Mouse (Mus musculus): Measurements from ENCODE around the gene Gm37240. TPM values are rescaled to one million over a fixed set of nuclear protein-coding genes. Genes with fewer than 3 reads are reported as not detected.
"Not testable (repeated sequence)": the region's sequence is repeated elsewhere in the genome, so short reads cannot be mapped to it uniquely, and the experiment has no call there.

Gm37240 gene
- total RNA-seq (2021): 1 to 10 TPM in 1 of 2 experiments, under 1 TPM in 1; 0.66 to 1.3 TPM

DNA sequence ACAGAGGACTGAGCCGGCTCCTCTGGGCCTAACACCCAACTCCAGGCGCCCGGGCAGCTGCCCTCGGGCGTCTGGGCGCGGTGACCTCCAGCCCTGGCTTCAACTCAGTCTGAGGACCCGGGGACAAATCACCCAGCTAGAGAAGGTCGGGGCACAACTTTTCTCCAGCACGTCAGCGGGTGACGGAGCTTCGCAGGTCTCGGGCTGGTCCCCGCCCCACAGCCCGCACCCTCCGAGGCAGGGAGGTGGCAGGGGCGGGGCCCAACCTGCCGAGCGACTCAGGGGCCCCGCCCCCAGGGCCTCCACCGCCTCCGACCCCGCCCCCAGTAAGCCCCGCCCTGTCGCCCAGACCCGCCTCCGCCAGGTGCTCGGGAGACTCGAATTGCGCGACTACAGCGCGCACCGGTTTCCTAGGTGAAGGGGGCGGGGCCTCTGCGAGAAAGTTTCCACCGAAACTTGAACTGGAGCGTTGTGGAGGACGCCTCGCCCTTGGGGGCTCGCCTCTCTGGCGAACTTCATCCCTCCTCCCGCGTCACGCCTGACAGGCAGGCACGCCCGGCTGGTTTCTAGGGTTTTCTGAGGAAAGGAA, at the start of gene Gm37240, which contains the start of gene Glt28d2:
Gm37240 (minus strand) TSS at position 280 of the 589 bp plus-strand sequence.
Glt28d2 (minus strand) TSS at position 278 of the 589 bp plus-strand sequence.
- intact Hi-C loops (cut with DNase I): no loop called here
- peak; percentile 61 to 66 for DNase-seq (ENCODE audit: low spot score in 2 of 2)

DNA sequence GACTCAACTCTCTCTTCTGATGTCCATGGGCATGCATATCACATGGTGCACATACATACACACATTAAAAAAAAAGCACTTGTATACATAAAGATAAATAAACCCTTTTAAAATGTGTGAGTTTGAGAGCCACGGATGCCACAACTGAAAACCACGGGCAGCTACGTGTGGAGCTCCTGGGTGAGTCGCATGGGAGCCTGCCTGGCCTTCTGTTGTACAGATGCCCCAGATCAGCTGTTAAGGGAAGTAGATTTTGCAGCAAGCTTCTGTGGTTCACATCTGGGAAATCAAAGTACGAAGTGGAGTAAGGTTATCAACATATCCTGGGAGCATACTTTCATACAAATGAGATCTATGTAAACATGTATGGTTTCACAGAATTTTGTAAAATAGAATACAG, 46.3 kb upstream of the Gm37240 start:
- intact Hi-C loops (cut with DNase I): no loop called here
- no peak for DNase-seq (ENCODE audit: low spot score in 2 of 2)

DNA sequence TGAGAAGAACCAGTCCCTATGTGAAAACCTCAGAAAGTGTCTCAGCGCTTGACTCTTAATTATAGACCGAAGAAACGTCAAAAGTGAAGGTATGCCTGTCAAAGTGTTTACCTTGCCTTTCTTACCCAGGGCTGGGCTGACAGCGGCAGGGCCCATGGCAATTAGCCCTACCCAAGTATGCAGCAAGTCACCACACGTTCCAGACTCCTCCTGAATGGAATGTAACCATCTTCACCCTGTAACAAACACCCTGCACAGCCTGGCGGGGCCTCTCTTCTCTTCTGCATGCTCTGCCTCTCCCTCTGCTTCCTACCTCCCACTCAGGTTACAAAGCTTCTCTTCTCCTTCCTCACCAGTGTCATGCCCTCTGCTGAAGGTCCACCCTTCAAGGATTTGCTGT, 44.5 kb upstream of the Gm37240 start:
- intact Hi-C loops (cut with DNase I): no loop called here
- no peak for DNase-seq (ENCODE audit: low spot score in 2 of 2)

GRCm38 (mm10) chr3:85930671-85931255, 43.4 kb upstream of the Gm37240 start:
- DNase-seq (ENCODE audit: low spot score in 2 of 2): no peak
- intact Hi-C loops (cut with DNase I): no loop called here

DNA sequence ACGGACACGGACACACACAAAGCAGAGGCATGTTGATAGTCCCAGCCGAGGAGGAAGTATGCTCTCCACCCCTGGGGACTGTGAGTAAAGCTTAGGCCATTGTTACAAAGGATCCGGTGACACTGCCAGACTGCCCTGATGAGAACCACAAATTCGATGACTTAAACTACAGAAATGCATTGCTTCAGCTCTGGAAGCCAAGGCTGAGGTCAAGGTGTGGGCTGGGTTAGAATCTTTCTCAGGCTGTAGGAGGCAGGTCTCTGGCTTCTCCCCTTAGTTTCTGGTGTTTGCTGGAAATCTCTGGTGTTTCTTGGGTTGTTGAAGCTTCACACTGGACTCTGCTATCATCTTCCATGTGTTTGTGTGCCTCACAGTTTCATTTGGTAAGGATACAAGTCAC, 42.4 kb upstream of the Gm37240 start:
- intact Hi-C loops (cut with DNase I): loop anchor here (10.0 kb wide), 1 partner anchor 195 kb away; no protein-coding TSS in a partner anchor
- no peak for DNase-seq (ENCODE audit: low spot score in 2 of 2)

DNA sequence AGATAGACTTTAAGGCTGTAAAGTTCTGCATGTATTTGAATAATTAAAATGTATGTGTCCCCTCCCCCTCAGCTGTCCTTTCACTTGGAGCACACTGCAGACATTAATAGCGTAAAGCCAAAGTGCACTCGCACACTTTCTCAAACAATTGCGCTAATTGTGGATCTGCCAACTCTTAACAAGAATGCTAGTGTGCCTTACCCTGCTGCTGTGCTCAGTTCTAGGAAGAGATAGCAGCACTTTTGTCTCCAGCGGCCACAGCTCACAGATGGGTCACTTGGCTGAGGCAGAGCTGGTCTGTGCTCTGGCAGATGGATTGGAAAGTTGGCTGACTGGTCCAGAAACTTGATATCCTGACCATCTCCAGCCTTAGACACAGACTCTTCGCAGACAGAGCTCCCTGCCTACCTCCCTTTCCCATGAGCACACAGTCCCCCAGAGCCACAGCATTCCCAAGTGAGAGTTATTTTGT, 40.9 kb upstream of the Gm37240 start:
- intact Hi-C loops (cut with DNase I): loop anchor here (10.0 kb wide), 1 partner anchor 197 kb away; no protein-coding TSS in a partner anchor
- no peak for DNase-seq (ENCODE audit: low spot score in 2 of 2)

- DNase-seq (ENCODE audit: low spot score in 2 of 2): no peak
- intact Hi-C loops (cut with DNase I): loop anchor here (10.0 kb wide), 1 partner anchor 198 kb away; no protein-coding TSS in a partner anchor
Measured at GRCm38 (mm10) chr3:85927296-85927695, 40.0 kb upstream of the Gm37240 start.

DNA sequence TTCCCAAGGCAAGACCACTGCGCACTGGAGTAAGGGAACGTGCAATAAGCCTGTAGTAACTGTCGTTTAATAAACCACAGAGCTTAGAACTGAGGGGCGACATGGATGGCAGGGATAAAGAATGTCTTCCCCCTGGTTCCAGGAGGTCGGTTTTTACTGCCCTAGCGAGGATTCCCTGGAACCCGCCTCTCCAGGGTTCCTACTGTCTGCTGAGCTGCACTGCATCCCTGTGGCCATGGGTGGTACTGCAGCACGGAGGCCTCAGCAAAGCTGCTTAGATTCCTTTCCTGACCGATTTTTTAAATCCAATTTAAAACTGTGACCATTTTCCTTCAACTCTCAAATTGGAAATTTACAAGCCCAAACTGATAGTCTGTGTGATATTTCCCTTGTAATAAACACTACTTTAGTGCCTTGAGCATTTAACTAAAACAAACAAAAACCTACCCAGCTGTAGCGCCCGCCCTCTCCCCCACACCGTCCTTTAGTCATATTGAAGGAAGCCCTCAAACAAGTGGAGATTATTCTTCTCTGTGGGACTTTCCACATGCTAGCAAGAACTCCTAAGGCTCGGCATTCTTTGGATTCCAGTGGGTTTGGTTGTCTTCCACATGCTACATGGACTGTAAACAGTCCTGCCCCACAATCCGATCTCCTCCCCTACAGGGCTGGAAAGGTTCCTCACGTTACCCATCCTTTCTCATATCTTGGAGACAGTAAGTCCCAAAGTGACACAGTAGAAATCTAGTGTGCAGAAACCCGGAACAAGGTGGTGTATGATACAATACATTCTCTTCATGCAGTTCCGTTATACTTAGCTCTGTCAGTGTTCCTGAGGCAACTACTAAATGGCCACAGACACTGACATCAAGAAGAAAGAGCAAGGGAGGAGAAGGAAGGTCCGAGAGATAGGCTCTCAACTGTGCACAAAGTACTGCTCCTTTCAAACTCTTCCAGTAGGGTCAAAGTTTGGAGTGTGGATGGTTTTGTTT, 36.9 kb upstream of the Gm37240 start:
- peak; percentile 78 to 85 for DNase-seq (ENCODE audit: low spot score in 2 of 2)
- intact Hi-C loops (cut with DNase I): loop anchor here (5.0 to 10.0 kb wide), 3 partner anchors 201 to 1002 kb away; partner anchors contain the start of gene Gatb

DNA sequence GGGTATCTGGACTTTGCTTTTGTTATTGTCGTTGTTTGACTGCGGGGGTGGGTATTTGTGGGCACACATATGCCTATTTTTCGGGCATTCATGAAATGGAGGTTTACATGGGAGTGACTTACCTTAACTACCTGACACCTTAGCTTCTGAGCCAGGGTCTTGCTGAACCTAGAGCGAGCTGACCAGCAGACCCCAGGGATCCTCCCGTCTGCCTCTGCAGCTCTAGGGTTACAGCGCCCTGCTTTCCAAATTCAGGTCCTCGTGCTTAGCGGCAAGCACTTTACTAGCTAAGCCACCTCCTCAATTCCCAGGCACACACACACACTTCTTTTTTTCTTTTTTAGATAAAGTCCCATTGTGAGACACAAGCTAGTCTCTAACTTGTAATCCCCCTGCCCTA, 36.0 kb upstream of the Gm37240 start:
- DNase-seq (ENCODE audit: low spot score in 2 of 2): no peak
- intact Hi-C loops (cut with DNase I): loop anchor here (5.0 to 10.0 kb wide), 3 partner anchors 201 to 1001 kb away; partner anchors contain the start of gene Gatb

- intact Hi-C loops (cut with DNase I): loop anchor here (5.0 to 10.0 kb wide), 3 partner anchors 202 to 1000 kb away; partner anchors contain the start of gene Gatb
- DNase-seq (ENCODE audit: low spot score in 2 of 2): no peak
Measured at GRCm38 (mm10) chr3:85922331-85922730, 35.0 kb upstream of the Gm37240 start.

GRCm38 (mm10) chr3:85920671-85921070, 33.4 kb upstream of the Gm37240 start:
- not testable (repeated sequence) for DNase-seq (ENCODE audit: low spot score in 2 of 2)
- intact Hi-C loops (cut with DNase I): loop anchor here (5.0 to 10.0 kb wide), 3 partner anchors 204 to 998 kb away; partner anchors contain the start of gene Gatb

GRCm38 (mm10) chr3:85917600-85917999, 30.3 kb upstream of the Gm37240 start:
- DNase-seq (ENCODE audit: low spot score in 2 of 2): peak; percentile 17 to 26
- intact Hi-C loops (cut with DNase I): loop anchor here (5.0 kb wide), 1 partner anchor 210 kb away; no protein-coding TSS in a partner anchor

GRCm38 (mm10) chr3:85914806-85915205, 27.5 kb upstream of the Gm37240 start:
- DNase-seq (ENCODE audit: low spot score in 2 of 2): no peak
- intact Hi-C loops (cut with DNase I): loop anchor here (5.0 kb wide), 1 partner anchor 208 kb away; no protein-coding TSS in a partner anchor

- intact Hi-C loops (cut with DNase I): no loop called here
- DNase-seq (ENCODE audit: low spot score in 2 of 2): no peak
Measured at GRCm38 (mm10) chr3:85907136-85907535, 19.8 kb upstream of the Gm37240 start.

- no peak for DNase-seq (ENCODE audit: low spot score in 2 of 2)
- intact Hi-C loops (cut with DNase I): no loop called here
Measured at GRCm38 (mm10) chr3:85904371-85904770, 17.1 kb upstream of the Gm37240 start.

GRCm38 (mm10) chr3:85895020-85895419, 7.7 kb upstream of the Gm37240 start:
- no peak for DNase-seq (ENCODE audit: low spot score in 2 of 2)
- intact Hi-C loops (cut with DNase I): no loop called here

DNA sequence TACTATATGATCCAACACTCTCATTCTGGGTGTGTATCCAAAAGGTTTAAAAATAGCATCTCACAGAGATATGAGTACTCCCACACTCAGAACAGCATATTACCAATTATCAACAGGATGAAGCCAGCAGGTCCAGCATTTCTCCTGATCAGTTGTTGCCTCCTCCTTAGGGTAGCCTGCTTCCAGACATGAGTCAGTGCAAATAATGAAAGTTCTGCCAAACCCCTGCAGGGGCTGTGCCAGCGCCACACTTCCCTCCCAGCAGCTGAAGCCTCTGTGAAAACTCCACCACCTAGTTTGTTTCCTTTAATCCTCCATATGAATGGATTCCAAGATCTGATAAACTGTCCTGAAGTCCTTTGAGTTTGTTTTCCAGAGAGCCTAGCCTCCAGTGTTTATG, 4.3 kb upstream of the Gm37240 start:
- DNase-seq (ENCODE audit: low spot score in 2 of 2): peak in 1 of 2 experiments; percentile 10
- intact Hi-C loops (cut with DNase I): no loop called here

DNA sequence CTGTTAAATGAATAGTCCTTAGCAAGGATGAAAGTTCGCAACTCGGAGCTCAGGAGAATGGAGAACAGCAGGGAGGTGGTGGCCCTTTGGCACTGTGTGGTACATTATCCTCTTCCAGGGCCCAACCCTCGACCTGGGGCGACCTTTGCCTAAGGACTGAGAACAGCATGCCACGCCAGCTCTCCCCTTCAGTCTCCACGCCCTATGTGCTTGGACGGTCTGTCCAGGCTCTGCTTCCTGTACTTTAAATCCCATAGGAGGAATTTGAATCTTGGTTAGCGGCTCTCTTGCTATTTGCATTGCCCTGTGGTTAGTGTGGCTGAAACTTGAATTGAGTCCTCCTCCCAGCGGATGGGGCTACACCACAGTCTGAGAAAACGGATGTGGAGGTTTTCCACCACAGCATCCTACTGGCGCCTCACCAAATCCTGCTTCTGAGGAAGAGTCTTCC, 928 bp upstream of the Gm37240 start:
- intact Hi-C loops (cut with DNase I): no loop called here
- DNase-seq (ENCODE audit: low spot score in 2 of 2): peak; percentile 7 to 9

GRCm38 (mm10) chr3:85886636-85887238, 581 bp downstream of the Gm37240 start:
- DNase-seq (ENCODE audit: low spot score in 2 of 2): no peak
- intact Hi-C loops (cut with DNase I): no loop called here

Measured in left cerebral cortex, postnatal 36 days (tissue).